Mouse (Mus musculus): ENCODE data around the gene Fam166b.

The Fam166b gene

GRCm38 (mm10) chr4:43431690-43432089 is 2.8 kb upstream of the Fam166b start:
- in situ Hi-C loops (cut with MboI): loop anchor here (25.0 kb wide), 1 partner anchor 131 kb away; the partner anchor contains the start of genes Creb3 and Tln1

- in situ Hi-C loops (cut with MboI): loop anchor here (10.0 to 25.0 kb wide), 2 partner anchors 134 to 286 kb away; partner anchors contain the start of genes Creb3, Olfr71 and Tln1
Observed at GRCm38 (mm10) chr4:43428180-43428861, 613 bp downstream of the Fam166b start.

GRCm38 (mm10) chr4:43427501-43428179 is 1.3 kb downstream of the Fam166b start:
- in situ Hi-C loops (cut with MboI): loop anchor here (10.0 to 25.0 kb wide), 2 partner anchors 135 to 287 kb away; partner anchors contain the start of genes Creb3, Olfr71 and Tln1

GRCm38 (mm10) chr4:43426487-43426886 is 2.4 kb downstream of the Fam166b start:
- in situ Hi-C loops (cut with MboI): loop anchor here (10.0 to 25.0 kb wide), 2 partner anchors 136 to 288 kb away; partner anchors contain the start of genes Creb3, Olfr71 and Tln1

GRCm38 (mm10) chr4:43425648-43426380 is 3.1 kb downstream of the Fam166b start:
- in situ Hi-C loops (cut with MboI): loop anchor here (10.0 to 25.0 kb wide), 2 partner anchors 136 to 289 kb away; partner anchors contain the start of genes Creb3, Olfr71 and Tln1

- in situ Hi-C loops (cut with MboI): loop anchor here (10.0 to 25.0 kb wide), 2 partner anchors 137 to 290 kb away; partner anchors contain the start of genes Creb3, Olfr71 and Tln1
Observed at GRCm38 (mm10) chr4:43425197-43425596, 3.7 kb downstream of the Fam166b start.

- in situ Hi-C loops (cut with MboI): loop anchor here (10.0 to 25.0 kb wide), 2 partner anchors 291 to 362 kb away; partner anchors contain the start of genes Olfr71 and Unc13b
Observed at GRCm38 (mm10) chr4:43424072-43424471, 4.9 kb downstream of the Fam166b start.

- in situ Hi-C loops (cut with MboI): loop anchor here (10.0 to 25.0 kb wide), 2 partner anchors 291 to 361 kb away; partner anchors contain the start of genes Olfr71 and Unc13b
Observed at GRCm38 (mm10) chr4:43423267-43423934, 5.5 kb downstream of the Fam166b start.

GRCm38 (mm10) chr4:43421632-43422240 is 7.2 kb downstream of the Fam166b start:
- in situ Hi-C loops (cut with MboI): loop anchor here (10.0 to 25.0 kb wide), 2 partner anchors 293 to 359 kb away; partner anchors contain the start of genes Olfr71 and Unc13b

GRCm38 (mm10) chr4:43420305-43420704 is 8.6 kb downstream of the Fam166b start:
- in situ Hi-C loops (cut with MboI): loop anchor here (10.0 to 25.0 kb wide), 2 partner anchors 294 to 358 kb away; partner anchors contain the start of genes Olfr71 and Unc13b

GRCm38 (mm10) chr4:43419801-43420281 is 9.1 kb downstream of the Fam166b start:
- in situ Hi-C loops (cut with MboI): loop anchor here (10.0 to 25.0 kb wide), 2 partner anchors 295 to 358 kb away; partner anchors contain the start of genes Olfr71 and Unc13b

- in situ Hi-C loops (cut with MboI): loop anchor here (25.0 kb wide), 1 partner anchor 357 kb away; the partner anchor contains the start of gene Unc13b
Observed at GRCm38 (mm10) chr4:43418973-43419656, 9.8 kb downstream of the Fam166b start.

GRCm38 (mm10) chr4:43418450-43418849 is 10.5 kb downstream of the Fam166b start:
- in situ Hi-C loops (cut with MboI): loop anchor here (25.0 kb wide), 1 partner anchor 356 kb away; the partner anchor contains the start of gene Unc13b

- in situ Hi-C loops (cut with MboI): loop anchor here (25.0 kb wide), 1 partner anchor 355 kb away; the partner anchor contains the start of gene Unc13b
Observed at GRCm38 (mm10) chr4:43417269-43418062, 11.5 kb downstream of the Fam166b start.

- in situ Hi-C loops (cut with MboI): loop anchor here (25.0 kb wide), 1 partner anchor 354 kb away; the partner anchor contains the start of gene Unc13b
Observed at GRCm38 (mm10) chr4:43416071-43416490, 12.9 kb downstream of the Fam166b start.

- in situ Hi-C loops (cut with MboI): loop anchor here (25.0 kb wide), 1 partner anchor 353 kb away; the partner anchor contains the start of gene Unc13b
Observed at GRCm38 (mm10) chr4:43415221-43416070, 13.5 kb downstream of the Fam166b start.

GRCm38 (mm10) chr4:43414761-43415160 is 14.2 kb downstream of the Fam166b start:
- in situ Hi-C loops (cut with MboI): loop anchor here (25.0 kb wide), 1 partner anchor 352 kb away; the partner anchor contains the start of gene Unc13b

Measured in mature B cell (primary cell).